Mouse (Mus musculus): ENCODE results near the gene 9930111J21Rik2.
"Not testable (repeated sequence)": the region's sequence is repeated elsewhere in the genome, so short reads cannot be mapped to it uniquely, and the experiment has no call there.

DNA sequence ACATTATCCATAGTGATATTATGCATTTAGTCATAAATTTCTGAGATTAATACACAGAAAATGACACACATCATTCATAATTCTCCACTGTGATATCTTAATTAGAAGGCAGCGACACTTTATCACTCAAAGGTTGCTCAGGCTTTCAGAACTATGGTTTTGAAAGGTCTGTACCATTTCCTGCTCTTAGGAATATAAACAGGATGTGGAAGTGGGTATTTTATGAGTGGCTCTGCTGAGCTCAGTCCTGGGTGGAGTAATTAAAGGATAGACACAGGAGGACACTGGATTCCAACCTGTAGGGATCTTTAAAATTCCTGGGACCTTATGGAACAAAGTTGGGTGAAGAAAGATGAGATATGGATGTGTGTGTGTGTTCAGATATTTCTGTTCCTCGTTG is 44.7 kb downstream of the 9930111J21Rik2 start:
- not testable (repeated sequence) for TF ChIP-seq CTCF (IDR thresholded peaks at IDR 0.05; ENCODE audit: borderline replicate concordance, control insufficient read depth, extremely low read depth, insufficient read depth, low read length, poor library complexity); POLR2A (IDR thresholded peaks at IDR 0.05; ENCODE audit: control insufficient read depth, extremely low read depth, insufficient read depth, low read length, poor library complexity)
